Mouse (Mus musculus): Measurements from ENCODE around the gene Dthd1.

DNA sequence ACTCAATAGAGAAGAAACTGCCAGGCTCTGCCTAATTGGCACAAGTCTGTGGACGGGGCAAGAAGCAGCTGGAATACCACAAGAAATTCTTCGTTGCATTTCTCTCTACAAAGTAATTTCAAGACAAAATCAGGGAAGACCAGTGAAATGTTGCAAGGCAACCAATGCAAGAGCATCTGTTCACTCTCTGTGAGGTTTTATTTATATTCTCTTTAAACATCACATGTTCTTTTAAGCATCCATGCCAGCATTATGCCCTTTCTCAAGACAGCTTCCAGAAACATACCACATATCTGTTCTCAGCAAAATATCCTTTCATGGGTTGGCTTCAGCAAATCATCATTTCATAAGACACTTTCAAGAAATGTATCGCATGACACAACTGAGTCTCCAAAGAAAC, 50.7 kb downstream of the Dthd1 start:
- TF ChIP-seq CTCF (IDR thresholded peaks at IDR 0.05; ENCODE audit: low read depth, low read length) (no peak), POLR2A (IDR thresholded peaks at IDR 0.05; ENCODE audit: extremely low read depth, insufficient read depth, low read length) (no peak)

Data from liver, adult 2 months (tissue).